Mouse (Mus musculus): ENCODE data around the gene Wdr5b. TPM values are rescaled to one million over a fixed set of nuclear protein-coding genes. Genes with fewer than 3 reads are reported as not detected.
"Not testable (repeated sequence)": the region's sequence is repeated elsewhere in the genome, so short reads cannot be mapped to it uniquely, and the experiment has no call there.

Wdr5b gene
- polyA plus RNA-seq, 1 experiment from 2014 or later: 17.6 TPM

DNA sequence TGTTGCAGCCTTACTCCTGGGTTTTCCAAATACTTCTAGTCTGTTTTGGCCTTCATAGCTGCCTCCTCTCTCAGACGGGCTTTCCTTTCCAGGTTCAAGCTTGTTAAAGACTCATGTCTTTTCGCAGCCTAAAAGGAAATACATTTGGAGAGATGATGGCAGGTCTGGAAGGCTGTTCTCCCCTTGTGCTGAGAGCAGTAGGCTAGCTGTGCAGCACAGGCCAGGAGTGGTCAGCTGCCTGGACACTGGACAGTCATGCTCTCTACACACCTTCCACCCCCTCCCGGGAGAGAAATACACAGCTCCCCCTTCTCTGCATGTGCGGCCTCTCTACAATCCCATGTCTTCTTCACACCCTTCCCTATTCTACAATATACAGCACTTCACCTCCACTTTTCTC is 3.0 kb downstream of the Wdr5b start:
- Histone ChIP-seq H3K4me2 (ENCODE audit: low read length) (no peak overlapping the region), H3K27me3 (replicated peaks; ENCODE audit: control insufficient read depth, insufficient read depth, low read length) (no peaks in the 10 kb centered on the region), H3K9me3 (replicated peaks; ENCODE audit: control insufficient read depth, low read length) (no peaks in the 10 kb centered on the region), H3K36me3 (ENCODE audit: control insufficient read depth, insufficient read depth, low read length) (peaks cover 51% of the 10 kb centered on the region), H3K4me3 (ENCODE audit: low read depth, low read length) (no peak overlapping the region), H3K27ac (ENCODE audit: low read depth, low read length) (no peak overlapping the region), H3K9ac (ENCODE audit: low read length) (no peak overlapping the region), H3K4me1 (ENCODE audit: control insufficient read depth, insufficient read depth, low read length) (peaks cover 10% of the 10 kb centered on the region)
- no peak for ATAC-seq
- no peak for DNase-seq (ENCODE audit: low spot score)
- 91% methylated on average over 4 of the region's 4 CpGs for WGBS

DNA sequence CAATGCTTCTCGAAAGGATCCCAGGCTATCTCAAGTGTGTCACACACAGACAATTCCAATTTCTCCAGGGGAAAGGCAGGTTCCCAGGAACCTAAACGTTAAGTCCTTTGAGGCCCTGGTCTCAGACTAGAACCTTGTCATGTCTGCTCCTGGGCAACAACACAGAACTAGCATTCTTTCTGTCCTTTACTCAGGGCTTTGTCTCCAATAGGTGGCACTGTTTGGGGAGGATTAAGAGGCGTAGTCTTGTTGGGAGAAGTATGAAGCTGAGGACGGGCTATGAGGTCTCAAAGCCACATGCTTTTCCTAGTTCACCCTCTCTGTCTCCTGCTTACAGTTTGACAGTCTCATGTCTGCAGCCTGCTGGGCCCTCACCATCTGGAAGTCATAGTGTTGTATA is 6.5 kb downstream of the Wdr5b start:
- Histone ChIP-seq H3K27ac (ENCODE audit: low read depth, low read length) (no peak overlapping the region), H3K4me2 (ENCODE audit: low read length) (no peak overlapping the region), H3K9ac (ENCODE audit: low read length) (no peak overlapping the region), H3K4me3 (ENCODE audit: low read depth, low read length) (no peak overlapping the region), H3K9me3 (replicated peaks; ENCODE audit: control insufficient read depth, low read length) (no peaks in the 10 kb centered on the region), H3K27me3 (replicated peaks; ENCODE audit: control insufficient read depth, insufficient read depth, low read length) (no peaks in the 10 kb centered on the region), H3K4me1 (ENCODE audit: control insufficient read depth, insufficient read depth, low read length) (peaks cover 1% of the 10 kb centered on the region), H3K36me3 (ENCODE audit: control insufficient read depth, insufficient read depth, low read length) (peaks cover 76% of the 10 kb centered on the region)
- WGBS: 90% methylated on average over 4 of the region's 4 CpGs
- no peak for DNase-seq (ENCODE audit: low spot score)
- no peak for ATAC-seq

DNA sequence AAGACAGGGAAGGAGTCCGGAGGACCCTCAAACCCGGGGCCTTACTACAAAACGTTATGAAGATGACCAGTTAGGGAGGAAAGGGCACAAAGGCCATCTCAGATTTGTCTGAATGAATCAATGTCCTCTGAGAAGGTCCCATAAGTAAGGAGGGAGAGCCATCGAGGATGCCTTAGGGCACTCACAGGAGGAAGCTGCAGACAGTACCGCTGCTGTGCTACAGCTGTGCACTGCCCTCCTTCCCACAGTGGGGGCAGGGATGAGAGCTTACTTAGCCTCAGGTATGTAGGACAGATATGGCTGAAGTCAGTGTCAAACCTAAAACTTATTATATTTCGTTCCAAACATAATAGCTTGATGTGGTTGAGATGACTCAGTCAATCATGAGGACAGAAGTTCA is 10.5 kb downstream of the Wdr5b start:
- Histone ChIP-seq H3K9me3 (replicated peaks; ENCODE audit: control insufficient read depth, low read length) (no peaks in the 10 kb centered on the region), H3K36me3 (ENCODE audit: control insufficient read depth, insufficient read depth, low read length) (peaks cover 51% of the 10 kb centered on the region), H3K27ac (ENCODE audit: low read depth, low read length) (no peak overlapping the region), H3K4me3 (ENCODE audit: low read depth, low read length) (no peak overlapping the region), H3K27me3 (replicated peaks; ENCODE audit: control insufficient read depth, insufficient read depth, low read length) (no peaks in the 10 kb centered on the region), H3K4me2 (ENCODE audit: low read length) (no peak overlapping the region), H3K9ac (ENCODE audit: low read length) (no peak overlapping the region), H3K4me1 (ENCODE audit: control insufficient read depth, insufficient read depth, low read length) (no peaks in the 10 kb centered on the region)
- ATAC-seq: no peak
- no peak for DNase-seq (ENCODE audit: low spot score)
- 93% methylated on average over 6 of the region's 6 CpGs for WGBS

- H3K9ac ChIP-seq (ENCODE audit: low read length): no peak overlapping the region
- H3K4me2 ChIP-seq (ENCODE audit: low read length): no peak overlapping the region
- peaks cover 29% of the 10 kb centered on the region for H3K36me3 ChIP-seq (ENCODE audit: control insufficient read depth, insufficient read depth, low read length)
- ATAC-seq: no peak
- no peak overlapping the region for H3K27ac ChIP-seq (ENCODE audit: low read depth, low read length)
- H3K9me3 ChIP-seq (replicated peaks; ENCODE audit: control insufficient read depth, low read length): no peaks in the 10 kb centered on the region
- 93% methylated on average over 6 of the region's 6 CpGs for WGBS
- H3K27me3 ChIP-seq (replicated peaks; ENCODE audit: control insufficient read depth, insufficient read depth, low read length): no peaks in the 10 kb centered on the region
- no peak overlapping the region for H3K4me3 ChIP-seq (ENCODE audit: low read depth, low read length)
- no peaks in the 10 kb centered on the region for H3K4me1 ChIP-seq (ENCODE audit: control insufficient read depth, insufficient read depth, low read length)
- DNase-seq (ENCODE audit: low spot score): no peak
Observed at GRCm38 (mm10) chr16:36053524-36054275, 12.7 kb downstream of the Wdr5b start.

- no peak for DNase-seq (ENCODE audit: low spot score)
- no peak for ATAC-seq
- Histone ChIP-seq H3K4me1 (ENCODE audit: control insufficient read depth, insufficient read depth, low read length) (no peaks in the 10 kb centered on the region), H3K27ac (ENCODE audit: low read depth, low read length) (no peak overlapping the region), H3K36me3 (ENCODE audit: control insufficient read depth, insufficient read depth, low read length) (peaks cover 17% of the 10 kb centered on the region), H3K9ac (ENCODE audit: low read length) (no peak overlapping the region), H3K27me3 (replicated peaks; ENCODE audit: control insufficient read depth, insufficient read depth, low read length) (no peaks in the 10 kb centered on the region), H3K4me3 (ENCODE audit: low read depth, low read length) (no peak overlapping the region), H3K4me2 (ENCODE audit: low read length) (no peak overlapping the region), H3K9me3 (replicated peaks; ENCODE audit: control insufficient read depth, low read length) (no peaks in the 10 kb centered on the region)
- WGBS: 93% methylated on average over 8 of the region's 8 CpGs
Observed at GRCm38 (mm10) chr16:36054920-36055319, 13.9 kb downstream of the Wdr5b start.

- 85% methylated on average over 11 of the region's 11 CpGs for WGBS
- no peak overlapping the region for H3K4me2 ChIP-seq (ENCODE audit: low read length)
Observed at GRCm38 (mm10) chr16:36056416-36056815, 15.4 kb downstream of the Wdr5b start.

GRCm38 (mm10) chr16:36057933-36058475 is 17.0 kb downstream of the Wdr5b start:
- ATAC-seq (no peak), DNase-seq (ENCODE audit: low spot score) (no peak)
- Histone ChIP-seq H3K27ac (ENCODE audit: low read depth, low read length) (no peak overlapping the region), H3K9me3 (replicated peaks; ENCODE audit: control insufficient read depth, low read length) (no peaks in the 10 kb centered on the region), H3K4me3 (ENCODE audit: low read depth, low read length) (no peak overlapping the region), H3K9ac (ENCODE audit: low read length) (no peak overlapping the region), H3K4me2 (ENCODE audit: low read length) (no peak overlapping the region), H3K4me1 (ENCODE audit: control insufficient read depth, insufficient read depth, low read length) (no peaks in the 10 kb centered on the region), H3K27me3 (replicated peaks; ENCODE audit: control insufficient read depth, insufficient read depth, low read length) (no peaks in the 10 kb centered on the region), H3K36me3 (ENCODE audit: control insufficient read depth, insufficient read depth, low read length) (no peaks in the 10 kb centered on the region)
- 83% methylated on average over 8 of the region's 8 CpGs for WGBS

More at GRCm38 (mm10) chr16:36056416-36056815, 15.4 kb downstream of the Wdr5b start:
- Histone ChIP-seq H3K9me3 (replicated peaks; ENCODE audit: control insufficient read depth, low read length) (no peaks in the 10 kb centered on the region), H3K36me3 (ENCODE audit: control insufficient read depth, insufficient read depth, low read length) (peaks cover 8% of the 10 kb centered on the region; the same call in 1 of the 2 replicates), H3K27ac (ENCODE audit: low read depth, low read length) (no peak overlapping the region), H3K4me1 (ENCODE audit: control insufficient read depth, insufficient read depth, low read length) (no peaks in the 10 kb centered on the region), H3K4me3 (ENCODE audit: low read depth, low read length) (no peak overlapping the region), H3K27me3 (replicated peaks; ENCODE audit: control insufficient read depth, insufficient read depth, low read length) (no peaks in the 10 kb centered on the region), H3K9ac (ENCODE audit: low read length) (no peak overlapping the region)
- no peak for DNase-seq (ENCODE audit: low spot score)
- no peak for ATAC-seq

GRCm38 (mm10) chr16:36062534-36062933 is 21.5 kb downstream of the Wdr5b start:
- not testable (repeated sequence) for H3K4me3 ChIP-seq (ENCODE audit: low read depth, low read length); H3K4me1 ChIP-seq (ENCODE audit: control insufficient read depth, insufficient read depth, low read length); H3K9ac ChIP-seq (ENCODE audit: low read length); H3K27me3 ChIP-seq (replicated peaks; ENCODE audit: control insufficient read depth, insufficient read depth, low read length); ATAC-seq; H3K9me3 ChIP-seq (replicated peaks; ENCODE audit: control insufficient read depth, low read length); DNase-seq (ENCODE audit: low spot score); H3K27ac ChIP-seq (ENCODE audit: low read depth, low read length); H3K36me3 ChIP-seq (ENCODE audit: control insufficient read depth, insufficient read depth, low read length); H3K4me2 ChIP-seq (ENCODE audit: low read length)
- WGBS: 86% methylated on average over 1 of the region's 1 CpGs

DNA sequence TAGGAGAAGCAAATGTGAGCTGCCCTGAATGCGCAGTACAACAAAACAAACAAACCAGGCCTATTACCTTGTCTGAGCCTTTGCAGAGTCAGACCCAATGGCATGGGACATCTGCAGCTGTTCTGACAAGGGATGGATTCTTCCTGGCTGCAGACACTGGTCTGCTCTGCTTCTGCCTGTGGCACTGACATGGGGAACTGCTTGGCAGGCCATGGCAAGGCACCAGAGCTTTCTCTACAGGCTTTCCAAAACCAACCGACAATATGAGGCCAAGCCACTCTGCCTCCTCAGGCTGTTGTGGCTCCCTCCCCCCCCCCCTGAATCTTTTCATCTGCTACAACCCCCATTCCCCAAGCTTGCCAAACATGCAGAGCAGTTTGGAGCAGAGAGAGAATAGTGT is 22.3 kb downstream of the Wdr5b start:
- no peak for DNase-seq (ENCODE audit: low spot score)
- no peak overlapping the region for H3K4me3 ChIP-seq (ENCODE audit: low read depth, low read length)
- H3K9me3 ChIP-seq (replicated peaks; ENCODE audit: control insufficient read depth, low read length): no peaks in the 10 kb centered on the region
- H3K4me2 ChIP-seq (ENCODE audit: low read length): no peak overlapping the region
- H3K36me3 ChIP-seq (ENCODE audit: control insufficient read depth, insufficient read depth, low read length): peaks cover 3% of the 10 kb centered on the region; the same call in 1 of the 2 replicates
- ATAC-seq: no peak
- WGBS: 71% methylated on average over 2 of the region's 2 CpGs
- H3K4me1 ChIP-seq (ENCODE audit: control insufficient read depth, insufficient read depth, low read length): 0 out of 2 replicates have a peak, but pooled peaks cover 2% of the 10 kb centered on the region
- H3K9ac ChIP-seq (ENCODE audit: low read length): no peak overlapping the region
- H3K27me3 ChIP-seq (replicated peaks; ENCODE audit: control insufficient read depth, insufficient read depth, low read length): no peaks in the 10 kb centered on the region
- no peak overlapping the region for H3K27ac ChIP-seq (ENCODE audit: low read depth, low read length)

All from forebrain, embryonic 14.5 days (tissue).